Mouse (Mus musculus): Measurements from ENCODE around the gene H2al1e.
"Not testable (repeated sequence)": the region's sequence is repeated elsewhere in the genome, so short reads cannot be mapped to it uniquely, and the experiment has no call there.

The H2al1e gene

DNA sequence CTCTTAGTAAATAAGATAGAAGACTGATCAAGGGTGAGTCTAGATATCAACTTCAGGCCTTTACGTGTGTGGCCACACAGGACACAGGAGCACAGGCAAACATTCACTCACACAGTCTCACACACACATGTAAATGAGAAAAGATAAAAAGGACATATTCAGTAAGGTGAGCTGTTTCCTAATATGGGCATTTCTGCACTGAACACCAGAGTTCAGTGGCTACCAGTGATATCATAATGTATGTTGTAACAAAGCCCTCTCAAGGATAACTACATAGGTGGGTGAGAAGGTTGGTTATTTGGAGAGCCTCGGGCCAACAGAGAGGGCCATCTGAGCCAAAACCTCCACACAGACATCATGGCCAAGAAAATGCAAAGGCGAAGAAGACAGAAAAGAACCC is at the start of gene H2al1e:
H2al1e (plus strand) TSS at position 301 of the 400 bp plus-strand sequence.
- not testable (repeated sequence) for DNase-seq (ENCODE audit: low spot score)

DNA sequence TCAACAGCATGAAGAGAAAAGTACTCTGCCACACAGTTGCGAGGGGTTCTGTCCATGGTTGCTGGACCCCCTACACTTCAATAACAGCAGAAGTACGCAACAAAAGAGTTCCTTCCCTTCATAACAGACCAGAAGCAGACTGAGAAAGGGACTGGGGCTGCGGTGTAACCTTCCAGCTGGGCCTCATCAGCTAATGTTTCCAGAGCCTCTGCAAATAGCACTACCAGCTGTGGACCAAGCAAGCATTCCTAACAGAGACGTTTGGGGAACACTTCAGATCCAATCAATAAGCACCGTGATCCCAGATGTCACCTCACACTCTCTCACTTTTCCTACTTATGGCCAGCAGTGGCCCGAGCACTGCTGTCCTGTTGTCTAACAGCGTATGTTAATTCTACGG is 46.8 kb upstream of the H2al1e start:
- no peak for DNase-seq (ENCODE audit: low spot score)

DNA sequence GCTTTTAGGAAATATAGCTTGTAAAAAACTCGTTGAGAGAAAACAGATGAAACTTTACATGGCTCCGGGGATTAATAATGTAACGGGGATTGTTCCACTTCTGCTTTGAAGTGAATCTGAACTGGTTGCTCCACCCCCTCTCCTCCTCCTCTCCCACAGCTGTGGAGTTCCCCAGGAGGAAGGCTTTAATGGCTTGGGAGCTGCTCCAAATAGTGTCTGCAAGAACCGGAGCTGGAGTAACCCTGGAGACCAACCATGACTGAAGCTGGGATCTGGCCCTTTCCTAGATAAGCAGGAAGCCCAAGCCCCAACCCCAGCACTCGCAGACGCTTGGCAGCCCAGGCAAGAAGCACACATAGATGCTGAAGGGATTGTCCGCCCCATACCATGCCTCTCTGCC is 43.9 kb upstream of the H2al1e start:
- no peak for DNase-seq (ENCODE audit: low spot score)

DNA sequence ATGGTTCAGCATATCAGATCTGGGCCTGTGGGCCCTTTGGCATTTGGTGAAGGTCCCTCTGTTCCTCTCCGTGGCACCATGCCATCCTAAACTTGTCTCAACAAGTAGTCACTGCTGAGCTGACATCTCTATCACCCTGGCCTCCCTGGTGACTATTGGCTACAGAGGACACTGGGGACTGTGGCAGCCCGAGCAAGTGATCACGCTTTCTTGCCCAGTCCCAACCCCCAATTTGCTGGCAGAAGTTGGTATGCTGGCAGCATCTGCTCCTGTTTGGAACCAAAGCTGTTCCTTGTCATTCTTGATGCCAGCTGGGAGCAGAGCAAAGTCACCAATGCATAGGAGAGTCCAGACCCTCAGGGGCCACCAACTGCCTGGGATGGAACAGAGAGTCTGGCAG is 42.7 kb upstream of the H2al1e start:
- no peak for DNase-seq (ENCODE audit: low spot score)

DNA sequence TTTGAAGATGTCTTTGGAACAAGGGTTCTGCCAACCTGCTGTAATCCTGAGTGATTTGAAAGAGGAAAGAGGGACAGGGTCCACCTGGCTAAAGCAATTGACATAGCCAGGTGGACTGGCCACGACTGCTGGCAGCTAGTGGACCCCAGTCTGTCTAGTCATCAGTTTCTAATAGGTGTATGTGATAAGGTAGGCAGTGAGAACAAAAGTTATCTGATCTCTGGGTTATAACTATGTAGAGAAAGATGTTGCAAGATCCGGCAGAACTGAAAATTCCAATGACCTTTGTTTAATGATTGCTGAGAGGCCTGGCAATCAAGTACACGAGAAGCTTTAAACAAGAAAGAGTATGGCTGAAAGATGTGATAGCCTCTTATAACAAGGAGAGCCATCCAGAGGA is 38.5 kb upstream of the H2al1e start:
- no peak for DNase-seq (ENCODE audit: low spot score)

DNA sequence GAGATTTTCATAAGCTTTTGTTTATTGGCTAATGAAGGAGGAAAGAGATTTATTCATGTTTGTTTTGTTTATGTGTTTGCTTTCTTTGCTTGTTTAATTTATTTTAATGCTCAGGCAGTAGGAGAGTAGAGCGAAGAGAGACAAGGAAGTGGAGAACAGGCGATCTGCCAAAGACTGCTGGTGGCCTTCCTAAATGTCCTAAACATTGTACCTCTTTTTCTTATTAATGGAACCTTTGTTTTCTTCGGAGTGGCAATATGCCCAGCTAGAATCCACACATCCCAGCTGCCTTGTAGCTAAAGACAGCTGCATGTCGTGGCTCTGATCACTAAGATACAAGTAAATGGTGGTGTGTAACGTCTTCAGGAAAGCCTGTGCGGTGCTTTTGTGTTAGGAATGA is 34.7 kb upstream of the H2al1e start:
- DNase-seq (ENCODE audit: low spot score): no peak

DNA sequence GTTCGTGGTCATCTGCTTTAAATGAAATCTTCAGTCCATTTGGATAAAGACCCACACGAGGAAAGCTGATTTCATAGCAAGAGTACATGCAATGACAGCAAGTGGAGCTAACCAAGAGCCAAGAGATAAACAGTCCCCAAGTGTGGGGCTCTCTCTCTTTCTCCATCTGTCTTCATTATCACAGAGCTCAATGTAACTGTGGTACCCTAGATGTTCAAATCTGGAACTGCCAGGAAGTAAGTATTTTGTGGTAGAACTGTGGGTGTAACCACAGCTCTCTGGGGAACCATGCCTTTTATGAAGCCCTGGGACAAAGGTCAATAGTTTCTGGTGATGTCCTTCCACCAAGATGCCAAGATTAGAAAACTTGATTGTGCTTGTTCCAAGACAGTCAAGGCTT is 31.0 kb upstream of the H2al1e start:
- no peak for DNase-seq (ENCODE audit: low spot score)

DNA sequence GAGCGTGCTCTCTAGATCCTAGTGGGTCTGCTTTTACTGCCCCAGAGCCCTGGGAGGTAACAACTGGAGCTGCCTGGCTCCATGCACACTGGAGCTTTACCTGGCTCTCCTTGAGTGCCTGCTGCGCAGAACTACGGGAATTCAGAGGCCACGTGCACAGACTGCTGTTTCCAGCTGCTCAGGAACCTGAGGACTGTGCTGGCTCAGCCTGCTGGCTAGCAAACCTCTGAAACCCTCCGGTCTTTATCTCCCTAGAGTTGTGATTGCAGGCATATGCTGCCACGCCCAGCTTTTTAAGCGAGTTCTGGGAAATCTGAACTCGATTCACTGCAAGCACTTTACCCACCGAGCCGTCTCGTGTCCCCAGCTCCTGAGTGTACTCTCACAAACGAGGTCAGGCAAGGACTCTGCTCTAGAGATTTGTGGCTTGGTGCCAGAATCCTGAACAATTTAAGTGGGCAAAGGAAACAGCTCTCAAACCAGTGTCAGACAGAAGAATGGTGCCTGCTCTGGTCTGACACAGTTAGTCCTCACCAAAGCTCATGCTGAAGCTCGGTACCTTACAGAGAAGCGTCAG is 23.3 kb upstream of the H2al1e start:
- no peak for DNase-seq (ENCODE audit: low spot score)

DNA sequence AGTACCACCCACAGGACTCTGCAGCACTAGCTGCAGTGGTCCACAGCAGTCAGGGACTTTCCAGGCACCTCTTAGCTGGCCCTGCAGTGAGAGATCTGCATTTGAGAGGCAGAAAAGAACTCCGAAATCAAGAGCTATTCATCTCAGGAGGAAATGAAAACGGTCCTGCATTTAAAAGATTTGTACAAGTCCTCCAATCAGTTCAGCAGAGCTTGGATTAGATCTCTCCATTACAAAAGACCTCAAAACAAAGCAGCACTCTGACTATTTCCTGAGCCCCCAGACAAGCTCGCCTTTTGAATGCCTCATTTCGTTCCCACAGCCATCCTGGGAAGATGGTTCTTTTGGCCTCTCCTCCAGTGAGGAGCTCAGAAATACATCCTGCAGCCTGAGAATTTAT is 22.5 kb upstream of the H2al1e start:
- DNase-seq (ENCODE audit: low spot score): no peak

DNA sequence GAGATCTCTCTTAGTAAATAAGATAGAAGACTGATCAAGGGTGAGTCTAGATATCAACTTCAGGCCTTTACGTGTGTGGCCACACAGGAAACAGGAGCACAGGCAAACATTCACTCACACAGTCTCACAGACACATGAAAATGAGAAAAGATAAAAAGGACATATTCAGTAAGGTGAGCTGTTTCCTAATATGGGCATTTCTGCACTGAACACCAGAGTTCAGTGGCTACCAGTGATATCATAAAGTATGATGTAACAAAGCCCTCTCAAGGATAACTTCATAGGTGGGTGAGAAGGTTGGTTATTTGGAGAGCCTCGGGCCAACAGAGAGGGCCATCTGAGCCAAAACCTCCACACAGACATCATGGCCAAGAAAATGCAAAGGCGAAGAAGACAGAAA is 12.8 kb upstream of the H2al1e start, which contains the start of gene H2al1a:
H2al1a (plus strand) TSS at position 301 of the 400 bp plus-strand sequence.
- not testable (repeated sequence) for DNase-seq (ENCODE audit: low spot score)

DNA sequence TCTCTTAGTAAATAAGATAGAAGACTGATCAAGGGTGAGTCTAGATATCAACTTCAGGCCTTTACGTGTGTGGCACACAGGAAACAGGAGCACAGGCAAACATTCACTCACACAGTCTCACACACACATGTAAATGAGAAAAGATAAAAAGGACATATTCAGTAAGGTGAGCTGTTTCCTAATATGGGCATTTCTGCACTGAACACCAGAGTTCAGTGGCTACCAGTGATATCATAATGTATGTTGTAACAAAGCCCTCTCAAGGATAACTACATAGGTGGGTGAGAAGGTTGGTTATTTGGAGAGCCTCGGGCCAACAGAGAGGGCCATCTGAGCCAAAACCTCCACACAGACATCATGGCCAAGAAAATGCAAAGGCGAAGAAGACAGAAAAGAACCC is 9.6 kb upstream of the H2al1e start, which contains the start of gene H2al1b:
H2al1b (plus strand) TSS at position 301 of the 400 bp plus-strand sequence.
- not testable (repeated sequence) for DNase-seq (ENCODE audit: low spot score)

DNA sequence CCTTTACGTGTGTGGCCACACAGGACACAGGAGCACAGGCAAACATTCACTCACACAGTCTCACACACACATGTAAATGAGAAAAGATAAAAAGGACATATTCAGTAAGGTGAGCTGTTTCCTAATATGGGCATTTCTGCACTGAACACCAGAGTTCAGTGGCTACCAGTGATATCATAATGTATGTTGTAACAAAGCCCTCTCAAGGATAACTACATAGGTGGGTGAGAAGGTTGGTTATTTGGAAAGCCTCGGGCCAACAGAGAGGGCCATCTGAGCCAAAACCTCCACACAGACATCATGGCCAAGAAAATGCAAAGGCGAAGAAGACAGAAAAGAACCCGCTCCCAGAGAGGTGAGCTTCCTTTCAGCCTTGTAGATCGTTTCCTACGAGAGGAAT is 6.4 kb upstream of the H2al1e start, which contains the start of gene H2al1c:
H2al1c (plus strand) TSS at position 301 of the 400 bp plus-strand sequence.
- DNase-seq (ENCODE audit: low spot score): not testable (repeated sequence)

DNA sequence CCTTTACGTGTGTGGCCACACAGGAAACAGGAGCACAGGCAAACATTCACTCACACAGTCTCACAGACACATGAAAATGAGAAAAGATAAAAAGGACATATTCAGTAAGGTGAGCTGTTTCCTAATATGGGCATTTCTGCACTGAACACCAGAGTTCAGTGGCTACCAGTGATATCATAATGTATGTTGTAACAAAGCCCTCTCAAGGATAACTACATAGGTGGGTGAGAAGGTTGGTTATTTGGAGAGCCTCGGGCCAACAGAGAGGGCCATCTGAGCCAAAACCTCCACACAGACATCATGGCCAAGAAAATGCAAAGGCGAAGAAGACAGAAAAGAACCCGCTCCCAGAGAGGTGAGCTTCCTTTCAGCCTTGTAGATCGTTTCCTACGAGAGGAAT is 3.2 kb upstream of the H2al1e start, which contains the start of gene H2al1d:
H2al1d (plus strand) TSS at position 301 of the 400 bp plus-strand sequence.
- DNase-seq (ENCODE audit: low spot score): not testable (repeated sequence)

DNA sequence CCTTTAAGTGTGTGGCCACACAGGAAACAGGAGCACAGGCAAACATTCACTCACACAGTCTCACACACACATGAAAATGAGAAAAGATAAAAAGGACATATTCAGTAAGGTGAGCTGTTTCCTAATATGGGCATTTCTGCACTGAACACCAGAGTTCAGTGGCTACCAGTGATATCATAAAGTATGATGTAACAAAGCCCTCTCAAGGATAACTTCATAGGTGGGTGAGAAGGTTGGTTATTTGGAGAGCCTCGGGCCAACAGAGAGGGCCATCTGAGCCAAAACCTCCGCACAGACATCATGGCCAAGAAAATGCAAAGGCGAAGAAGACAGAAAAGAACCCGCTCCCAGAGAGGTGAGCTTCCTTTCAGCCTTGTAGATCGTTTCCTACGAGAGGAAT is 3.1 kb downstream of the H2al1e start, which contains the start of gene H2al1f:
H2al1f (plus strand) TSS at position 301 of the 400 bp plus-strand sequence.
- DNase-seq (ENCODE audit: low spot score): not testable (repeated sequence)

DNA sequence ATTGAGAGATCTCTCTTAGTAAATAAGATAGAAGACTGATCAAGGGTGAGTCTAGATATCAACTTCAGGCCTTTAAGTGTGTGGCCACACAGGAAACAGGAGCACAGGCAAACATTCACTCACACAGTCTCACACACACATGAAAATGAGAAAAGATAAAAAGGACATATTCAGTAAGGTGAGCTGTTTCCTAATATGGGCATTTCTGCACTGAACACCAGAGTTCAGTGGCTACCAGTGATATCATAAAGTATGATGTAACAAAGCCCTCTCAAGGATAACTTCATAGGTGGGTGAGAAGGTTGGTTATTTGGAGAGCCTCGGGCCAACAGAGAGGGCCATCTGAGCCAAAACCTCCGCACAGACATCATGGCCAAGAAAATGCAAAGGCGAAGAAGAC is 6.2 kb downstream of the H2al1e start, which contains the start of gene H2al1g:
H2al1g (plus strand) TSS at position 301 of the 400 bp plus-strand sequence.
- not testable (repeated sequence) for DNase-seq (ENCODE audit: low spot score)

DNA sequence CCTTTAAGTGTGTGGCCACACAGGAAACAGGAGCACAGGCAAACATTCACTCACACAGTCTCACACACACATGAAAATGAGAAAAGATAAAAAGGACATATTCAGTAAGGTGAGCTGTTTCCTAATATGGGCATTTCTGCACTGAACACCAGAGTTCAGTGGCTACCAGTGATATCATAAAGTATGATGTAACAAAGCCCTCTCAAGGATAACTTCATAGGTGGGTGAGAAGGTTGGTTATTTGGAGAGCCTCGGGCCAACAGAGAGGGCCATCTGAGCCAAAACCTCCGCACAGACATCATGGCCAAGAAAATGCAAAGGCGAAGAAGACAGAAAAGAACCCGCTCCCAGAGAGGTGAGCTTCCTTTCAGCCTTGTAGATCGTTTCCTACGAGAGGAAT is 9.5 kb downstream of the H2al1e start, which contains the start of gene H2al1h:
H2al1h (plus strand) TSS at position 301 of the 400 bp plus-strand sequence.
- not testable (repeated sequence) for DNase-seq (ENCODE audit: low spot score)

DNA sequence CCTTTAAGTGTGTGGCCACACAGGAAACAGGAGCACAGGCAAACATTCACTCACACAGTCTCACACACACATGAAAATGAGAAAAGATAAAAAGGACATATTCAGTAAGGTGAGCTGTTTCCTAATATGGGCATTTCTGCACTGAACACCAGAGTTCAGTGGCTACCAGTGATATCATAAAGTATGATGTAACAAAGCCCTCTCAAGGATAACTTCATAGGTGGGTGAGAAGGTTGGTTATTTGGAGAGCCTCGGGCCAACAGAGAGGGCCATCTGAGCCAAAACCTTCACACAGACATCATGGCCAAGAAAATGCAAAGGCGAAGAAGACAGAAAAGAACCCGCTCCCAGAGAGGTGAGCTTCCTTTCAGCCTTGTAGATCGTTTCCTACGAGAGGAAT is 12.6 kb downstream of the H2al1e start, which contains the start of gene H2al1i:
H2al1i (plus strand) TSS at position 301 of the 400 bp plus-strand sequence.
- DNase-seq (ENCODE audit: low spot score): not testable (repeated sequence)

DNA sequence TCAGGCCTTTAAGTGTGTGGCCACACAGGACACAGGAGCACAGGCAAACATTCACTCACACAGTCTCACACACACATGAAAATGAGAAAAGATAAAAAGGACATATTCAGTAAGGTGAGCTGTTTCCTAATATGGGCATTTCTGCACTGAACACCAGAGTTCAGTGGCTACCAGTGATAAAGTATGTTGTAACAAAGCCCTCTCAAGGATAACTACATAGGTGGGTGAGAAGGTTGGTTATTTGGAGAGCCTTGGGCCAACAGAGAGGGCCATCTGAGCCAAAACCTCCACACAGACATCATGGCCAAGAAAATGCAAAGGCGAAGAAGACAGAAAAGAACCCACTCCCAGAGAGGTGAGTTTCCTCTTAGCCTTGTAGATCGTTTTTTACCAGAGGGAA is 15.8 kb downstream of the H2al1e start, which contains the start of gene H2al1j:
H2al1j (plus strand) TSS at position 301 of the 400 bp plus-strand sequence.
- DNase-seq (ENCODE audit: low spot score): not testable (repeated sequence)

DNA sequence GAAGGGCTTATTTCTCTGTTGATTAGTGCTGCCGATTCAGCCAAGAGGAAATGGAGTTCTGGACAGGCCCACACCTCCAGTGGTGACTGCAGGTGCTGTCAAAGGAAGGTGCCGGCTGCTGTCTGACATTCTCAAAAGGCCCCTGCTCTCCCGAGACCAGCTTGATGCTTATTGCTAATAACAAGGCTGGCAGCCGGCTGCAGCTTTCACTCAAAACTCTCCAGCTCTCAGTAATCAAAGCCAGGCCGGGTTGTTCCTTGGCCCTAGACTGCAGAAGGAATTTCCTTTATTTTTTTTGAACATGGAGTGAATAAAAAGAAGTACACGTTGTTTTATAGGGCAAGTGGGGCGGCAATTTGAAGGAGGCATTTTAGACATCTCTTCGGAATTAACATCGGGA is 34.0 kb downstream of the H2al1e start:
- no peak for DNase-seq (ENCODE audit: low spot score)

DNA sequence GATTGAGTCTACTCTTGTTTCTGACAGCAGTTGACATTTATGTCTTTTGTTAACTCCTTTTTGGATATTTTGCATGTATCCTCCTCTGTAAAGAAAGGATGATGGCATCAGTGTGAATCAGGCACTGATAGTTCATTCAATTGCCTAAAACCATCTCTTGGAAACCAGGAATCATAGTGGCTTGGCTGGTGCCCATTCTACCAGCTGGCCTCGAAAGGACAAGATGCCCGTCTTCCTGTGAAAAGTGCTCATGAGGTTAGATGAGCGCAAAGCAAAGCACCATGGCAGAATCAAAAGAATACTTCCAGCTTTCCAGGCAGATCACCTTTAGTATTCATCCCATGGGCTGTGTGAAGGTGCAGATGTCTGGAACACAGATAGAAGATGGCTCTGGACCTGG is 35.0 kb downstream of the H2al1e start:
- DNase-seq (ENCODE audit: low spot score): no peak

DNA sequence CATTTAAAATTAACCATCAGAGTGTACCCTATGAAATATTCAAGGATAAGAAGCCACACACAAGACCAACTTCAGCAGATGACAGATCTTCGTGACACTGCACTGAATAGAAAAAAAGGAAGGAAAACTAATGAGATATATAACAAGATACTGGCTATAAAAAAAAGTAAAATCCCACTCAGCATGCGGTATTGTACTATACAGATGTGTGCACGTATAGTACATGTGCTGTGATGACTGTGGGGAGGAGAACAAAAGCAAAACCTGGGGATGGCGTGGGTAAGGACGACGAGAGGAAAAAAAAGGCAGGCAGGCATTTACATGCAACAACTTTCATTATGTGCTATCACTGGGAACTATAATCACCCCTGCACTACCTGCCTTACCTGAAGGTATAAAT is 49.1 kb downstream of the H2al1e start:
- DNase-seq (ENCODE audit: low spot score): no peak

DNA sequence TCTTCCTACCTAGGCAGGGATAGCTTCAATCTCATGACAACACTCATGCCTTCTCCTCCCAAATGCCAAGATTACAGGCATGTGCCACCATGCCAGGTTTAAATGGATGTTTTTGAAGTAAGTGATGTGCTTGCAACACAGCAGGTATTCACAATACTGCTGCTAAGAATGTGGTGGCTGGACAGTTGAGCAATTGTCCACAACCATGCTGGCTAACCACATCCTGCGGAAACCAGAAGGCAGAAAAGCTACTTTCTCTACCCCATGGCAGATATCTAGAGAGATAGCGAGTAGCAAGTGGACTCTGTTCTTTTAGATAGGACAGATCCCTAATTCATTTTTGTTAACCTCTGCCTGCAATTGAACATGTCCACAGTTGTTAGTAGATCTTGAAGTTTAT is 49.5 kb downstream of the H2al1e start:
- DNase-seq (ENCODE audit: low spot score): no peak
